Mouse (Mus musculus) urinary bladder, postnatal 14 days (tissue): ENCODE data around the gene Lpin2.

Experiments
- DNase-seq: peaks from one replicate; pipeline ENCODE4 v3.0.0; 2021; ENCODE audit warnings: low spot score

Gene Lpin2

DNA sequence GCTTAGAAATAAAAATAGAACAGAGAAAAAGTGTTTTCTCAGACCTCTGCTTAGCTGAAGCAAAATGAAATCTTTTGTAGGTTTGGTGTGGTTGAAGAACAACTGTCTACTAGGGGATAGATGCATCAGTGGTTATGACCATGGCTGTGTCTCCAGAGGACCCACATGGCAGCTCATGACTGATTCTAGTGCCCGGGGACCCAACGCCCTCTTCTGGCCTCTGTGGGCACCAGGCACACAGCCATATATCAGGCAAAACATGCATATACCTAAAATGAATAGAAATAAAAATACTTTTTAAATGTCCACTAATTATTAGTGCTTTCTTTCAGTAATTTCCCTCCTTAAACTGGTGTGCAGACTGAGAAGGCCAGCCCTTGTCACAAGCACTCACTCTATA, 49.6 kb downstream of the Lpin2 start:
- DNase-seq: no peak

DNA sequence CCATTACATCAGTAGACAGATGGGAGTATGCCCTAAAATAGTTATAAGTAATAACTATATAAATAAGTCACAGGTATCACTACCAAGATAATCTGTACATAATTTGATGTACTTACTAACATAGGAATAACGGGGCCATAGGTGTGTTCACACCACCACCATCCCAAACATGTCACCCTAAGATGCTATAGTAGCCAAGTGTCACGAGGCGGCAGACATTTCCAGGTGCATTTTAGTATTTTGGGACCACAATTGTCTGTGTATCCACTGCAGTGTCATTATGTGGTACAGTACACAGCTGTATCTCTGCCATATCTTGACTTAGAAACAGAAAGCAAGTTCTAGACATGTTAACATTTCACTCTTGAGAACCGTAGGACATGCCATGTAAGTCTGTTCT, 50.9 kb downstream of the Lpin2 start:
- no peak for DNase-seq

DNA sequence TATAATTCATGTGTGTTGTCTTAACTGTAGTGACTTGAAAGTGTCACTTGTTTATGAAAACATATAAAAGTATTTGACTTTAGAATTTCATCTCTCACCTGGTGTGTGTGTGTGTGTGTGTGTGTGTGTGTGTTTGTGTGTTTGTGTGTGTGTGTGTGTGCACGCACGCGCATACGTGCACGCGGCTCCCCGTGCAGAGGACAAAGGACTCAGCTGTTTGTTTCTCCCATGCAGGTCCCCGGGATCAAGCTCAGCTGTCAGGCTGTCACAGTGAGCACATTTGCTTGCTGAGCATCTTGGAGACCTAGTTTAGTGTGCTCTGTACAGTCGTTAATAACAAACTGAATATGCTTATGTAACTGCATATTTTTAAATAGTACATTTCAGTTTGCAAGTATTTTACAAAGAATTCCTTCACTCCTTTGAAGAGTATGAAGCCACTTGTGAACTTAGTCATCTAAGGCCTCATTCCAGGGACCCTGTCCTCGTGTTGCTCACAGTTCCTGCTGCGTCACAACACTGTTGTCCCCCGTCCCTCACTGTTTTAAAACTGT, 51.8 kb downstream of the Lpin2 start:
- no peak for DNase-seq

DNA sequence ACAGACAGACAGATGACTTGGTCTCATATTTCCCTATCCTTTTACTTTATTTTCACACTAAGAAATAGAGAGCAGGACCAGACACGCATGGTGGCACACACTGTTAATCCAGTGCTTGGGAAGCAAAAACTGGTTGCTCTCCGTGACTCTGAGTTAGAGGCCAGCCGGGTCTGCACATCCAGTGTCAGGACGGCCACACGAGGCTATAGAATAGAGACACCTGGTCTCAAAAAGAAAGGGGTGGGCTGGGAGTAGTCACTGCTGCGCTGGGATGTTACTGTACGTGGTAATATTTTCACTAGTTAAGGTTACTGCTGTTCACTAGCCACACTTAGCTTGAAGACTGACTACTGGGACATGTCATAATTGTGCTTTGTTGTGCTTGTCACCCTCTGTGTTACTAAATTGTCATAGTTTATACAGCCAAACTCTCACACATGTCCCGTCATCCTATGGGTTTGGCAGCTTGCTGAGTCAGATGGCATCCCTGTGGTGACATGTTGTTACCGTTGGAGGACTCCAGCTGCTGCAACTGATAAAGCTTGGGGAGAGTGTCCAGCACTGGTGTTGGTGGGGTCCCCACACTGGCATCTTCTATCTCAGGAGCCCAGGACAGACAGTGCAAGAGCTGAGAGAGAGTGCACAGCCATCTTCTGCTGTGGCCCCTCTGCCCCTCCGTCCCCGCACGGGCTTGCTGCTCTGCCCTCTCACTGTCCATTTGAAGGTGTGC, 53.0 kb downstream of the Lpin2 start:
- DNase-seq: no peak

DNA sequence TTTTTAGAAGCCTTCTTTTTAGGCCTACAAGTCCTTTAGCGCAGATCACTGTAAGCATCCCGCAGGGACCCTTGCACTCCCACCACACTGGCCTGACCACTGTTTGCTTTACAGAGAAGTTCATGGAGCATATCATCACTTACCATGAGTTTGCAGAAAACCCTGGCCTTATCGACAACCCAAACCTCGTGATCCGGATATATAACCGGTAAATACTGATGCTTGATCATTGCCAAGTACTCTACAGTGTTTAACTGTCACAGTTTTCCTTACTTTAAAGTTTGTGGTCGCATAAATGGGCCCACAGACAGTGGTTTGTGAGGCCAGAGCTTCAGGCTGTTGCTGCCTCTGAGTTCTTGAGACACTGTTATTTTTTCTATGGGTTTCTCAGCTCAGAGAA, 56.1 kb downstream of the Lpin2 start:
- no peak for DNase-seq

DNA sequence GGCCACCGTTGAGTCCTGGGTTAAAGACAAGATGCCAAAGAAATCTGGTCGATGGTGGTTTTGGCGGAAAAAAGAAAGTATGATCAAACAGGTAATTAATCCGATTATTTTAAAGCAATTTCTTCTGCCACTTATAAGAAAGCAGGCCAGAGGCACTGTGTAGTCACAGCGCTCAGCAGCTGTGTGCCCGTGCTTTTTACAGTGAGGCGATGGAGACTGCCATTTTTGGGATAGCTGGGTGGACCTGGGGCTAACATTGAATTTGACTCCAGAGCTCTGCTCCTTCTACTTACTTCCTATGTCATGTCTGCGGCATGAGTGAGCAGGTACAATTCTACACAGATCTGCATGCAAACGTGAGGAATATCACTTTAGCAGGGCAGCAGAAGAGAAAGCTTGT, 58.5 kb downstream of the Lpin2 start:
- no peak for DNase-seq

DNA sequence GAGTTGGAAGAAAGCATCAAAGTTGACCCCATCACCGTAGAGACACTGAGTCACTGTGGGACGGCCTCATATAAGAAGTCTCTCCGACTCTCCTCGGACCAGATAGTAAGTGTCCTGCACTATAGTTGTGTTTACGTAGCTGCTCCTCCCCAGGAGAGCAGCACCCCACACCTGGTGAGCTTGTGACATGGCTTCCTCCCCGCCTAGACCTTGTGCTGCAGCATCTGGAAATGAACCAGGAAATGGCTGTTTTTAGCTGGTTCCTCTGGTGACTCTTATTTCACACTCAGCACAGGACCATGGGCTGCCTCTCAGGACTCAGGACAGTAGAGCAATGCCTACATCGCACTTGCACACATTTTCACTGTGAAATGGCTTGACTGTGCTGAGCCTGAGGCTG, 60.3 kb downstream of the Lpin2 start:
- DNase-seq: no peak

DNA sequence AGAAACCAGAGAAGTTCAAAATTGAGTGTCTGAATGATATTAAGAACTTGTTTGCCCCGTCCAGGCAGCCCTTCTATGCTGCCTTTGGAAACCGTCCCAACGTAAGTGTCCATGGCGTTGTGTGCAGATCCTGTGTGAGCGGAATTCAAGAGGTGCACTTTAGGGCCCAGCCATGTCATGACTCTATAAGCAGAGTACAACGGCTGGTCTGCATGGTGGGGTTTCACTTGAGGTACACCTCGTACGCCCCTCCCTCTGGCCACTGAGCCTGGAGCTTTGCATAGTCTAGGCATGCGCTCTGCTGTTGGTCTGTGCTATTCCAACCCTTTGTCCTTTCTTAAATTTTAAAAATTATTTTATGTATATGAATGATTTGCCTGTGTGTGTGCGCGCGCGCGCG, 62.8 kb downstream of the Lpin2 start:
- DNase-seq: no peak

DNA sequence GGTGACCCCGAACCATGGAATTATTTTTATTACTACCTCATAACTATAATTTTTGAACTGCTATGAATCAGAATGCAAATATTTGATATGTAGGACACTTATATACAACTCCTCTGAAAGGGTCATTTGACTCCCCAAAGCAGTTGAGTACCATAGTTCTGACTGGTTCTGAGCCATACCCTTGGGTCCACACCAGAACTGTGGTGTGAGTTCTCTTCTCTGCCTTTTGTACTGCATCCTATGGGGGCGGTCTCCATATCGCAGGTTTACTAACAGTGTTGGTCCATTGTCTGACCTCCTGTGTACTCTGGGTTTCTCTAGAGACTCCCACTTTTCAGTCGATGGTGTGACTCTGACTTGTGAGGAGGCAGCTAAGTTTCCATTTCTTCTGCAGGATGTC, 63.7 kb downstream of the Lpin2 start:
- no peak for DNase-seq

DNA sequence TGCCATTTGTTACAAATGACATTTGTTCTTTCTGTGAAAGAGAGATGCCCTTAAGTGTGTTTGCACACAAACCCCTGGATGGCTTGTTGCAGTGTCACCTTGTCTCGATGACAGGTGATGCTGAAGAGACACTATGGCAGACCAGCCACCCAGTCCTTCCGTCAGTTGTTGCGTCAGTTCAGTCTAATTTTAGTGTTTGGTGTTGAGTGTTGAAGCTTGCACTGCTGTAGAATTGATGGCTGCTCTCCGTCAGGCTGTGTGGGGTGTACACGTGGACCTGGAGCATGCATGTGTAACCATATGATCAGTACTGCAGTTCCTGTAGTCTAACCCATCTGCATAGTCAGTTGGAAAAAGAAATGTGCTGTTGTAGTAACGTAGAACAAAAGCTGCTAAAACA, 66.6 kb downstream of the Lpin2 start:
- no peak for DNase-seq

DNA sequence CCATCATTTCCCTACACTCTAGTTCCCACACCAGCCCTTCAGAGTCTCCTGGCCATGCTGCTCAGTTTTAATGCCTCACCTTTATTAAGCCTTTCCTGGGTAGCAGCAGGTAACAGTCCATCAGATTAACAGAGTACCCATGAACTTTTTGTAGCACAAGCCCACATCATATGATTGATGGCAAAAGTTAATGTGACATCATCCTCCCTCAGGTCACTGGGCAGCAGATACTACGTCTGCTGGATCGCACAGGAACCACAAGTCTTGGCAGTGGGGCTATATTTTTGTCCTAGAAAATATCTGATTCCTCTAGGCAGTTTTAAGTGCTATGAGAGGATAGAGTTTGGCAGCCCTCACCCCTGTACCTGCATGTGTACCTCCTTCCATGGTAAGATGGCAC, 67.7 kb downstream of the Lpin2 start:
- no peak for DNase-seq

DNA sequence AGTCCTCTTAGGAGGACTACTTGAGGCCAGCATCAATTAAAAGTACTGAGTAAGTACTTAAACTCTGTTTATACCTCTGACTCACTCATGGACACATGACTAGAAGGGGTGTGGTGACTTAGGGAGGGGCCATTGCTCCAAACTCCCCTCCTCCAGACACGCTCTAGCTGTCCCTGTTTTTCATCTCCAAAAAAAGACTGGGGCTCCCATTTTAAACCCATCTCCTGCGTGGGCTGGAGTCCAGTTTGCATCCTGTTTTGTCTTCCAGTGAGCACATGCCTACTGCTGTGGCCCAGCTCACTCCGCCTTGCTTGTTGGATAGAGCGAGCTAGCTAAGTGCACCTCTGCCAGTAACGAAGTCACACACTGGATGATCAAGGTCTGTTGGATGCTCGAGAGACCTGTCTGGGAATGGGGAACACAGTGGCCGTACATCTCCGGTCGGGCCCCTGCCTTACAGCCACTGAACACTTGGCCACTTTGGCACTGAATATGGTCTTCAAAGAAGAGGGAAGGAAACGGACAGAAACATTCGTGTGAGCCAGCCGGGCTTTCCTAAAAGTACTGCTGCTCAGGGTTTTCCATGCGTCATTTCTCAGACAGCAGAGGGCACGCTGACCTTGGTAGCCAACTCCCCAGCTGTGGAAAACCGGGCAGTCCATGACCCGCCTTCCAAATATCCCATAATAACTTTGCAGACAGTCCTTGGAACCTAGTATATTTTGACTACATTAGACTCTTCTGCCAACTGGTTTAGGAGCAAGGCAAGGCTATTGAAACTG, 68.7 kb downstream of the Lpin2 start:
- peak; percentile 40 for DNase-seq

DNA sequence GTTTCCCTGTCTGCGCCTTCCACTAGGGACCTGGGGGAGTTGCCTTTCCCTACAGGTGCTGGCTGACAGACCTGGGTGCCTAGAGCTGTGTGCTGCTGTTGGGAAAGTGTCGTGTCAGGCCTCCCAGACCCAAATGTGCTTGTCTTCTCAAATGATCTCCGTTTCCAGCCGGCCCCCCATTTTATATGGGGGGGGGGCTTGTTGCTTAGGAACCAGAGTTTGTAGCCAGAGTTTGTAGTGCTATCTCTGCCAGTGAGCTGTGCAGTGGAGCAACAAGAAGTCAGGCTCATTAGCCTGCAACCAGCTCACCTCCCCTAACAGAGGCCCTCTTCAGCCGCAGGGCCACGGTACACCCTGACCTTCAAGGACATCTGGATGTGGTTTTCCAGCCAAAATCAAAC, 69.2 kb downstream of the Lpin2 start:
- no peak for DNase-seq

DNA sequence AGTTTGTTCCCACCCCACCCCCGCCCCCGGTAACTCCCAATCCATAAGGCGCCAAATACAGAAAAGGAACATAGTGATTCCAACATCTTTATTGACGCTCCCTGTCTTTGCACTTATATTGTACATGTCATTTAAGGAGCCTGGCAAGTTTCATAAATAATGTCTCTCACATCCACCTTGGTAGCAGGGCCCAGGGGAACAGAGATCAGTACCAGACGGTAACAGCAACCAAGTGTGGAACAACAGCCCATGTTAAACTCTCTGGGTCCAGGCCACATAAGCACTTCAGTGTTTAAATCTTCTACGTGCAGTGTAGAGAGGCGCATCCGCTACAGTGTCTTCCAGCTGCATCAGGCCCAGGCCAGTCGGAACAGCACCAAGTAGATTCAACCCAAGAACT, 69.7 kb downstream of the Lpin2 start:
- DNase-seq: no peak

DNA sequence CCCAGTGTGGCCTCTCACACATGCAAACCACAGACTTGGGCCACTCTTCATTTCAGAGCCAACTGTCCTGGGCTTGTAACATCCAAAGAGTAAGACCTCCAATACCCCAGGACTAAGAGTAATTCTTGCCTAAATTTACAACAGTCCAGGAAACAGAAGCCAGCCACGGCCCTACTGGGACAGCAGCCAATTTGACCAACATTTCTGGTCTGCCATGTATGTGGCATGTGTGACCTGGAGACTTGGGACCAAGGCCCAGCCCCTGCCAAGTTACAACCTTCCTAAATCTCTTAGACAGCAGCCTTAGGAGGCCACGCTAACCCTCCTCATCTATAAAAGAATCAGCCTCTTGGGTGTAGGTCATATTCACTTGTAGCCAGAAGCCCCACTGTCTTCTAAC, 71.0 kb downstream of the Lpin2 start:
- no peak for DNase-seq

DNA sequence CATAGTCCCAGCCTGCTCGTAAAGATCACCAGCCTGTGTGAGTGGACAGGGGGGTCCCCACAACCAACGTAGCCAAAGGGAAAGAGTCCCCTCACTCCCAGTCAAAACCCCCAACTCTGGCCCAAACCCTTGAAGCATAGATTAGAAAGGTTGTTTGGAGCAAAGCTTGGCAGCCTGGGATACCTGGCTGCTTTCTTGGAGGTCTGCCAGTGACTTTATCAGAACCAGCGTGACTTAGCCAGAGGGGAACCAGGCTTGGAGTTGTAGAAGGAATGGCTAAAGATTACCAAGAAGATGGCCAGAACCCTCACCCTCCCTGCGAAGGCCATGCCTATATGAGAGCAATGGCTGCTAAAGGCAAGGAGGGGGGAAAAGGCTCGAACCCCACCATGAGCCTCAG, 71.7 kb downstream of the Lpin2 start:
- DNase-seq: no peak

DNA sequence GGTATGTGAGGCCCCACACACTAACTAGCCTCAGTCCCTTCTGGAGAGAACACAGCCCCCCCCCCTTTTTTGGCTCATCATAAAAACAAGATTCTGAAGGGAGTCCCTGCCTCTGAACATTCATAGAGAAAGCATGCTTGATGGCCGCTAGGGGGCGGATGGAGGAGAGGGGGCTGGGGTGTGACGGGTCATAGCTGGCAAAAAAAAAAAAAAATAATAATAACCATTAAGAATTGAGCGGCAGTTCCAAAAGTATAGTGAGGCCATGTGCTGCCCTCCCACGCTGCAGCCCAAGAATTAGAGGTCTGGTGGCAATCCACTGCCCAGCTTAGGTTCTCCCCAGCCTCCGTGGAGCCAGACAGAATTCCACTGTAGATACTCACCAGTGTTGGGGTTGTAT, 72.4 kb downstream of the Lpin2 start:
- DNase-seq: no peak

DNA sequence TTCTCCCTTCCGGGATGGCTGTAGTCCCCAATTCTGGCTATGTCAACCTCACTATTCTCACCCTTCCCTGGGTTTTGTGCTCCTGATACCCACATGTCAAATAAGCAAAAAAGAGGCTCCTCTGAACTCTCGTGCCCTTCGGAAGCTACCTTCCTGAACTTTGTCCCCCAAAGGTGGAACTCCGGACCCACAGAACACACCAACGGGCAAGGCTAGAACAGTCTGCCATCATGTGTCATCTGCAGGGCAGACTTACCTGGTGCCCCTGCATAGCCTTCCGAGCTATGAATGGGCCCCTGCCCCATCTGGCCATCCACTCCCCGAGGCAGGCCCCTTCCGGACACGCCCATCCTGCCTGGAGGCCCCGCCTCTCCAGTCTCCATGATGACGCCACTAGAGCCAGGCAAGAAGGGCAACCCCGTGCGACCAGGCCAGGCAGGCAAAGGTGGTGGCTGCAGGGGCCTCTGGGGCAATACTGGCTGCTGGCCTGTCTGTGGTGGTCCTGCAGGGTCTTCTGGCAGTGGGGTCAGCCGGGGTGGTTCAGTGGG, 73.8 kb downstream of the Lpin2 start:
- no peak for DNase-seq

DNA sequence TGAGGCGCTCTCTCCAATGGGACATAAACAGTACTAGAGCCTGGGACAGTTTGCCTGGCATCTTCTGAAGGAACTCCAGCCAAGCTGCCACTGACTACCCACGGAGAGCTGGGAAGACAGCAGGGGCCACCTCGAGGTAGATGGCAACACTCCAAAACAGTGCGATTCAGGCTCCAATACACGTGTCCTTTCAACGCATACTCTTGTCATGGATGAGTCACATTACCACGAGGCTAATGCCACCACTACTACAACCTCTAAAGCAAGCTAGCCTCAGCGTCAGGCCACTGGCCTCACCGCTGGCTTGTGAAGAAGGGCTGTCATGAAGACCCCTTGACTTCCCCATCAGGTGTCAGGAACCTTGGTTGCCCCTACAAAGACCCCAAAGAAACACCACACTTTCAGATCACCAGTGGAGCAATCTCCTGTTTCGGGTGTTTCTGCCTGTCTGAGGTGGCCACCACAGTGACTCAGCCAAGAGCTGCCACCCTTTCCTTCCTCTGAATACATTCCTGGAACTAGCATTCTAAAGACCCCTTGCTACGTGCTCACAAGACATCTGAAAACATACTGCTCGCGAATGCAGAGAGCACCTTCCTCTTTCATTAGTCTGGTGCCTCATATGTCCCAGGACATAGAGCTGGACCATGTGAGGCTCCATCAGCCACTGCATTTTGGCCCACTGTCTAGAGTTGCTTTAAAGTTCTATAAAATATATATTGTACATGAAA, 74.6 kb downstream of the Lpin2 start:
- no peak for DNase-seq

DNA sequence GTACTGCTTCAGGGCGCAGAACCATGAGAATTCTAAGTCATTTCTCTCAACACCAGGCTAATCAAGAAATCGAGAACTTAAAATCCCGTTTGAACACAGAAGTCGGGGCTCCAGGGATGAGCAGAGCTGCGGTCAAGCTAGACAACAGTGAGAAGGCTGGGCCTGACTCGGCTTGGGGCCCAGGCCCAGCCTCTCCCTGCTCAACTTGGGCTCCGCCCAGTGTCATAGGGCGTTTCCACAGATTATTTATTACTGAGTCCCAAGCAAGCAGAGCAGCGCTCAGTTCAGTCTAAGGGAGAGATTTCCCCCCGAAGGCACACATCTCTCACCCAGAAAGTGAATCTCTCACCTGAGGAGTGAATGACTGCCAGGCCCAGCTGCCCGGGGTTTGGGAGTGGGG, 77.4 kb downstream of the Lpin2 start:
- peak; percentile 70 for DNase-seq

DNA sequence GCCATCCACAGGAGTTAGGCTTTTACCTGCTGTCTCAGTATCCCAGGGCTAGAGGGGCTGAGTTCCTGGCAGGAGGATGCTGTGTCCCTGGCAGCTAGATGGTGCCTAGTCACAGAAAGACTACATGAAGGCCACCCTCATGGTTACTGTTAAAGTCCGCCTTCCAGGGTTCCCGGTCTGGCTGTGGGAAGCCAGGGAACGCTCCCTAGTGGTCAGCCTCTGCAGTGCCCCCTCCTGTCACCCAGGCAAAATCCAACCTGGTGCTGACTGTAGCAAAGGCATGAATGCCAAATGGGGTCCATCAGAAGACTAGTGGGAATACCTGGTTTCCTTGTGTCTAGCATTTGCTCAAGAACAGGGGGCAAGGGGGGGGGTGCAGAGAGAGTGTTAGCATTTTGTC, 78.3 kb downstream of the Lpin2 start:
- DNase-seq: no peak

DNA sequence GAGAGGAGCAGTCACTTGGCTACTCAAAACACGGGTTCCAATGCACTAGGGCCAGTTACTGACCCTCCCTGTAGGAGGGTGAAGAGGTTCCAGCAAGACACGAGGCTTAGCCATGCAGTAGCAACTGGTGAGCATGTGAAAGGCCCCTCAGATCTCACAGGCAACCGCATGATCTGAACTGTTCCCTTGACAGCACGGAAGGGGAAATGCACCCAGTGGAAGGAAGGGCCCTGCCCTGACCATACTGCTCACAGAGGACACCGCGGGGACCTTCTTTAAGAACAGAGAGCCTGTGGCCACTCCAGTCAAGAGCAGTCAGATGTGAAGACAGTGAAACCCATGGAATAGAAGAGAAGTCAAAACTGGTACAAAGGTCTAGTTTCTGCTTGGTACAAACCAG, 80.8 kb downstream of the Lpin2 start:
- DNase-seq: no peak

DNA sequence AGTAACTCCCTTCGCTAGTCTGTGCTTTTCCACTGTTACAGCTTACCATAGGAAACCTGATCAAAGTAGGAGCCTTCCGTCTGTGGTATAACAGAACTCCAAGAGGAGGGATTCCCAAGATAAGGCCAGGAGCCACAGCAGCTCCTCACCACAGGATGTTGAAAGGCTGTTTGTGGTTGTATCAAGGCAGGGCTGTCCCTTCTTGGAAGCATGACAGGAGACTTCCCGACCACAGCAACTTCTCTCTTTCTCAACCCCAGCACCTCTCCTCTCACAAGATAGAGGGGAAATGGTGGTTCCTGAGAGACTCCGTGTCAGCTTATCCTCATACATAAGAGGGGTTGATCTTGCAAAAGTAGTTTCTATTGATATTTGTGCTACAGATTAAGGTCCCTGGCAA, 82.4 kb downstream of the Lpin2 start:
- no peak for DNase-seq
